Mouse (Mus musculus): Measurements from ENCODE around the gene Rad9a.
A peak's percentile ranks its signal among the peaks of the same experiment; 100 is the strongest.
"Not testable (repeated sequence)": the region's sequence is repeated elsewhere in the genome, so short reads cannot be mapped to it uniquely, and the experiment has no call there.

The Rad9a gene

GRCm38 (mm10) chr19:4201291-4201909 lies at the start of gene Rad9a:
Gene Rad9a (minus strand): TSS chr19:4201662.
- DNase-seq = peak; percentile 95

- DNase-seq = not testable (repeated sequence)
These were observed 47.2 kb upstream of the Rad9a start for GRCm38 (mm10) chr19:4248683-4249082.

GRCm38 (mm10) chr19:4247010-4247409 lies 45.5 kb upstream of the Rad9a start:
- DNase-seq = no peak

GRCm38 (mm10) chr19:4244775-4245174 lies 43.3 kb upstream of the Rad9a start:
- DNase-seq = no peak

- DNase-seq = no peak
These were observed 41.0 kb upstream of the Rad9a start for GRCm38 (mm10) chr19:4242416-4242815.

GRCm38 (mm10) chr19:4240247-4240668 lies 38.8 kb upstream of the Rad9a start:
- no peak for DNase-seq

GRCm38 (mm10) chr19:4234548-4234947 lies 33.1 kb upstream of the Rad9a start:
- no peak for DNase-seq

- DNase-seq = no peak
These were observed 31.2 kb upstream of the Rad9a start for GRCm38 (mm10) chr19:4232651-4233050.

- no peak for DNase-seq
These were observed 30.7 kb upstream of the Rad9a start for GRCm38 (mm10) chr19:4232186-4232572.

- DNase-seq = peak; percentile 95 to 98
These were observed 30.1 kb upstream of the Rad9a start, which contains the start of gene Pold4 for GRCm38 (mm10) chr19:4231253-4232185. Gene Pold4 (plus strand): TSS chr19:4231899.

- DNase-seq = peak; percentile 33 to 40
These were observed 29.0 kb upstream of the Rad9a start for GRCm38 (mm10) chr19:4230415-4230814.

- peak in 1 of 2 experiments; percentile 29 for DNase-seq
These were observed 28.1 kb upstream of the Rad9a start for GRCm38 (mm10) chr19:4229451-4230076.

- no peak for DNase-seq
These were observed 27.4 kb upstream of the Rad9a start for GRCm38 (mm10) chr19:4228891-4229290.

- peak in 1 of 2 experiments; percentile 67 for DNase-seq
These were observed 26.6 kb upstream of the Rad9a start for GRCm38 (mm10) chr19:4227894-4228678.

GRCm38 (mm10) chr19:4227446-4227845 lies 26.0 kb upstream of the Rad9a start:
- DNase-seq = peak in 1 of 2 experiments; percentile 17

GRCm38 (mm10) chr19:4226779-4227178 lies 25.3 kb upstream of the Rad9a start:
- peak in 1 of 2 experiments; percentile 27 for DNase-seq

- DNase-seq = peak in 1 of 2 experiments; percentile 36
These were observed 20.7 kb upstream of the Rad9a start for GRCm38 (mm10) chr19:4222165-4222564.

GRCm38 (mm10) chr19:4220957-4221743 lies 19.7 kb upstream of the Rad9a start:
- peak in 1 of 2 experiments; percentile 24 for DNase-seq

- DNase-seq = peak in 1 of 2 experiments; percentile 37
These were observed 19.0 kb upstream of the Rad9a start for GRCm38 (mm10) chr19:4220416-4220815.

GRCm38 (mm10) chr19:4219943-4220342 lies 18.5 kb upstream of the Rad9a start:
- DNase-seq = no peak

GRCm38 (mm10) chr19:4218784-4219183 lies 17.3 kb upstream of the Rad9a start:
- DNase-seq = peak in 1 of 2 experiments; percentile 35

- DNase-seq = no peak
These were observed 16.8 kb upstream of the Rad9a start for GRCm38 (mm10) chr19:4218293-4218692.
